Mouse (Mus musculus): ENCODE data around the gene Tlx1. TPM values are rescaled to one million over a fixed set of nuclear protein-coding genes. Genes with fewer than 3 reads are reported as not detected.

Tlx1 gene
- polyA plus RNA-seq, 1 experiment: not detected

Other genes with a start within 250 kb of the Tlx1 start
- gene Slf2, start 219.5 kb upstream of the Tlx1 start, polyA plus RNA-seq (2012; rRNA removed): 39.7 and 46.4 TPM in 2 replicates
- 52.4 and 53.9 TPM in 2 replicates for gene Sema4g, start 161.6 kb upstream of the Tlx1 start, polyA plus RNA-seq (2012; rRNA removed)
- gene Twnk, start 145.0 kb upstream of the Tlx1 start, polyA plus RNA-seq (2012; rRNA removed): 10.2 and 11.3 TPM in 2 replicates
- 73.3 and 80.2 TPM in 2 replicates for gene Mrpl43, start 144.2 kb upstream of the Tlx1 start, polyA plus RNA-seq (2012; rRNA removed)
- 34.7 and 37.1 TPM in 2 replicates for gene Lzts2, start 136.3 kb upstream of the Tlx1 start, polyA plus RNA-seq (2012; rRNA removed)
- 7.6 and 7.7 TPM in 2 replicates for gene Pdzd7, start 105.0 kb upstream of the Tlx1 start, polyA plus RNA-seq (2012; rRNA removed)
- 103 and 108 TPM in 2 replicates for gene Sfxn3, start 103.2 kb upstream of the Tlx1 start, polyA plus RNA-seq (2012; rRNA removed)
- 4.3 and 5.3 TPM in 2 replicates for gene Kazald1, start 75.4 kb upstream of the Tlx1 start, polyA plus RNA-seq (2012; rRNA removed)
- not detected in 2 replicates for gene Lbx1, start 85.1 kb downstream of the Tlx1 start, polyA plus RNA-seq (2012; rRNA removed)
- gene Btrc, start 213.1 kb downstream of the Tlx1 start, polyA plus RNA-seq (2012; rRNA removed): 68.3 and 71.7 TPM in 2 replicates